Mouse (Mus musculus): ENCODE results near the gene Rtn4. TPM values are rescaled to one million over a fixed set of nuclear protein-coding genes. Genes with fewer than 3 reads are reported as not detected.

Gene Rtn4
- polyA plus RNA-seq, 1 experiment: 230 TPM

DNA sequence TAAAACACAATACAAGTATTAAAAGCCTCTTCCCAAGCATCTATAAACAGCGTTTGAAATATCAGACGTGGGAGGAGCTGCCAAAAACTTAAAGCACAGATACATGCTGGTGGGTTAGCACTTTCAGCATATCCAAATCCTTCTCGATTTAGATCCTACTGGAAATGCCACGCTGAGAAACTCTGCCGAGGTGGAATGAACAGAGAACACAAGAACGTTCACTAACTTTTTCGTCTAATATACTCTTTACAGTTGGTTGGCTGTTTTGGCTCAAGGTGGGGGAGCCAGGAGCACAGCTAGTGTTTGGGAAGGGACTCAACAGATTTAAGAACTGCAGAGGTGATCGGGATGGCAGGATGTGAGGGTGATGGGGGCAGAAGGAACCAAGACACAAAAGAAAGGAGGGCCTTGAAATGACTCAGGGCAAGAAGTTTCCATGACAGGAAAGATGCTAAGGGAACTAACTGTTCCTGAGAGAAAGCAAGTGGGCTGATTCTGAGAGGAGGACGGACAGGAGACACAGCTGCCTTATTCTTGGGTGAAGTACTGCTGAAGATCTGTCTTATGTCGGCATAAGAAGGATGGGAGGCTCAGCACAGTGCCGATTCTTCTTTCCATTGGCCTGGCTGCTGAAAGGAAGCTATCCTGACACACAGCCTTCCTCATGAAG is 73.7 kb downstream of the Rtn4 start:
- peak overlapping the region; percentile 72 for H3K27ac ChIP-seq (ENCODE audit: insufficient read depth, low read depth, low read length)
- WGBS: 54% methylated on average over 11 of the region's 11 CpGs
- H3K4me1 ChIP-seq (ENCODE audit: control insufficient read depth, insufficient read depth, low read length): peaks cover 2% of the 10 kb centered on the region
- TF ChIP-seq POLR2A (IDR thresholded peaks at IDR 0.05; ENCODE audit: insufficient read depth, low read depth, low read length) (no peak), CTCF (IDR thresholded peaks at IDR 0.05; ENCODE audit: insufficient read depth, low read depth, low read length) (no peak)
- H3K4me3 ChIP-seq (ENCODE audit: insufficient read depth, low read depth, low read length): no peak overlapping the region

DNA sequence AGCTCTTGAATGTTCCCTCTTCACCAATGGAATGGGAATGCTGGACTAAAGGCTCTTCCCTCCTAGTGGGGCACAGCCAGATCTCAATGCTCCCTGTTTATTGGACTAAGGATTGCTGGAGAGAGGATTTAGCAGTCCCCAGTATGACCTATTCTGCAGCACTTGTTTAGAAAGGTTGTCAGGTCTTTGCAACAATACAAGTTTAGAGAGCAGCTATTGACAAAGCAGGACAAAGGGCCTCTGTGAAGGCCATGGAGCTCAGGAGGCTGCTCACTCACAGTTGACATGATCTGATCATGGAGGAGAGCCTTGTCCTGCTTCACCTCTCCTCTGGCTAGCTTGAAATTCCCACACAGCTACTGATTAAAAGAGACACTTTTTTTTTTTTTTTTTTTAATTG is 75.8 kb downstream of the Rtn4 start:
- no peak overlapping the region for H3K27ac ChIP-seq (ENCODE audit: insufficient read depth, low read depth, low read length)
- peaks cover 2% of the 10 kb centered on the region for H3K4me1 ChIP-seq (ENCODE audit: control insufficient read depth, insufficient read depth, low read length)
- H3K4me3 ChIP-seq (ENCODE audit: insufficient read depth, low read depth, low read length): no peak overlapping the region
- no peak for TF ChIP-seq POLR2A (IDR thresholded peaks at IDR 0.05; ENCODE audit: insufficient read depth, low read depth, low read length)
- TF ChIP-seq CTCF (IDR thresholded peaks at IDR 0.05; ENCODE audit: insufficient read depth, low read depth, low read length): no peak

DNA sequence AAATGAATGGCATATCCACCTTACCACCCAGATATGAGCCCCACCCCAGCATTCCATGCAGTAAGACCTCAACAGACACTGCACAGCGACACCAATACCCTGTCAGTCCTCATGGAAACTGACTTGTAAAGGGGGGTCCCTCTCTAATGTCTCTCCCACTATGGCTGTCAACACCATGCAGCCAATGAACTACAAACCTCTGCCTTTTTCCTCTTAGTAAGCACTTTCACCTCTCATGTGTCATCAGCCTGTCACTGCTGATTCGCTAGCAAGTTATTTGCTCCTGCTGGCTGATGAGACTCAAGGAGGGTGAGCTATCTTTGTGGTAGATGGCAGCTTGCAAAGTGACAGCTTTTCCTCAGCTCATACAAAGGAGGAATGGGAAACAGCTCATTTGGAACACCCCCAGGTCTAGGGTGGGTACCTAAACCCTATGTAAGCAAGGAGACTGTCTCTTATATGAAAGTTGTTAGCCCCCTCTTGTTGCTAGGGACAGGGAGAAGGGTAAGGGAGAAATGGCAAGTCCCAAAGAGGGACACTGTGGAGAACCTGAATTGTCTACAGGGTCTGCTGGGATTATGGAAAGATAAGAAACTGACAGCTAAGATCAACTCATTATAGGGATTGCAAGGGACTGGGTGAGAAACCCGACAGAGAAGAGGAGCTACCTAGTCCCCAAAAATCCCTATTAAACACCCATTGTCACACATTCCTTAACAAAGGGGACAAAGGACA is 78.1 kb downstream of the Rtn4 start:
- TF ChIP-seq CTCF (IDR thresholded peaks at IDR 0.05; ENCODE audit: insufficient read depth, low read depth, low read length) (no peak), POLR2A (IDR thresholded peaks at IDR 0.05; ENCODE audit: insufficient read depth, low read depth, low read length) (no peak)
- Histone ChIP-seq H3K4me1 (ENCODE audit: control insufficient read depth, insufficient read depth, low read length) (peaks cover 6% of the 10 kb centered on the region; the same call in 1 of the 2 replicates), H3K27ac (ENCODE audit: insufficient read depth, low read depth, low read length) (no peak overlapping the region), H3K4me3 (ENCODE audit: insufficient read depth, low read depth, low read length) (no peak overlapping the region)
- WGBS: 75% methylated on average over 3 of the region's 3 CpGs

DNA sequence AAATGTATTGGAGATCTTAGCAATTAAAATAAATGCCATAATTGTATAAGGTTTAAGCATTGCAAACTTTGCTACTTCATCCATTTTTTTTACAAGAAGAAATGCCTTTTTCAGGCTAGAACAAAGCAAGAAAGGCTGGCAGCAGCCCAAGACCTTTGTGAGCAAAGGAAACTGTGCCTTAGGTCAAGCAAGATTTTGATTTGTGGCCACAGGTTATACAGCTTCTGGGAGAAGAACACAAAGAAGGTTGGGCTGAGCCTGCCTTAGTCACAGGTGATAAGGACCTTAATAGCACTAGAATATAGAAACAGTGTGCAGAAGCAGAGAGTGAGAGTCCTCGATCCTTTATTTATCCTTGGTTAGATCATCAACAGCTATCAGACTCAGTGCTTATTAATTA is 79.5 kb downstream of the Rtn4 start:
- H3K4me1 ChIP-seq (ENCODE audit: control insufficient read depth, insufficient read depth, low read length): 0 out of 2 replicates have a peak, but pooled peaks cover 4% of the 10 kb centered on the region
- WGBS: 17% methylated on average over 1 of the region's 1 CpGs
- TF ChIP-seq POLR2A (IDR thresholded peaks at IDR 0.05; ENCODE audit: insufficient read depth, low read depth, low read length) (no peak), CTCF (IDR thresholded peaks at IDR 0.05; ENCODE audit: insufficient read depth, low read depth, low read length) (no peak)
- H3K4me3 ChIP-seq (ENCODE audit: insufficient read depth, low read depth, low read length): no peak overlapping the region
- H3K27ac ChIP-seq (ENCODE audit: insufficient read depth, low read depth, low read length): no peak overlapping the region

DNA sequence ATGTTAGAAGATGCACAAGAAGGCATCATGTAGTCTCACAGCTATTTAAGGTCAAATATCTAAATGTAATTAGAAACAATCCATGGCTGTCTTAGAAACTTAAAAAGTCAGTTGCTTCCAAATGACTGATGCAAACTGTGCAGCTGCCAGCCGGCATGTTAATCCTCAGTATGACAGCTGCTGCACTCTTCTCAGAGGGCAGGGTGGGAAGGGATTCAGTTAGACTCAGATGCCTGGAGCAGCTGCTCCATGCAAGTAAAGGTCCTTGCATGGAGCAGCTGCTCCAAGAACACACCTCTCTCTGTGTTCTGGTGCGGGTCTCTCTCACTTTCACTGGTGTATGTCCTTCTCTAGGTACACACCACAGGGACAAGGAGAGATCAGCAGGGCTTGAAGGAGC is 81.5 kb downstream of the Rtn4 start:
- Histone ChIP-seq H3K27ac (ENCODE audit: insufficient read depth, low read depth, low read length) (0 out of 2 replicates have a peak overlapping the region, but pooled peaks have one; percentile 37), H3K4me1 (ENCODE audit: control insufficient read depth, insufficient read depth, low read length) (peaks cover 6% of the 10 kb centered on the region; the same call in 1 of the 2 replicates), H3K4me3 (ENCODE audit: insufficient read depth, low read depth, low read length) (no peak overlapping the region)
- WGBS: 65% methylated on average over 2 of the region's 2 CpGs
- TF ChIP-seq POLR2A (IDR thresholded peaks at IDR 0.05; ENCODE audit: insufficient read depth, low read depth, low read length) (no peak), CTCF (IDR thresholded peaks at IDR 0.05; ENCODE audit: insufficient read depth, low read depth, low read length) (no peak)

DNA sequence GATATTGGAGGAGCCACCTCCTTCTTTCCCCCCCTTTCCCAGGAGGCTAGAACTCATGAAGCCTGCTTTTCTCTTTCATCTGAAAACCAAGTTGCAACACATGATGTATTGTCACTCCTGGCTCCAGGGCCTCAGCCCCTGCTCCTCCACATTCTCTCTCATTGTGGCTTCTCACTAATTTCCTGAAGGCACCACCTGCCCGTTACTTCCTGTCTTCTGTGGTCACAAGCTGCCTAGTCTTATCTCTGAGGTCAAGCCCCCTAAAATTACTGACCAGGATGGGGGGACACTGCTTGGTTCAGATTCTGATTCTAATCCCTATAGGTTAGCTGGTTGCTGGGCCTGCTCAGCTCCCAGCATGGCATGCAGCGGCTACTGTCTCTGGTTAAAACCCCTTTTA is 82.0 kb downstream of the Rtn4 start:
- Histone ChIP-seq H3K27ac (ENCODE audit: insufficient read depth, low read depth, low read length) (0 out of 2 replicates have a peak overlapping the region, but pooled peaks have one; percentile 37), H3K4me1 (ENCODE audit: control insufficient read depth, insufficient read depth, low read length) (peaks cover 6% of the 10 kb centered on the region; the same call in 1 of the 2 replicates), H3K4me3 (ENCODE audit: insufficient read depth, low read depth, low read length) (no peak overlapping the region)
- TF ChIP-seq CTCF (IDR thresholded peaks at IDR 0.05; ENCODE audit: insufficient read depth, low read depth, low read length) (no peak), POLR2A (IDR thresholded peaks at IDR 0.05; ENCODE audit: insufficient read depth, low read depth, low read length) (no peak)
- 81% methylated on average over 2 of the region's 2 CpGs for WGBS

DNA sequence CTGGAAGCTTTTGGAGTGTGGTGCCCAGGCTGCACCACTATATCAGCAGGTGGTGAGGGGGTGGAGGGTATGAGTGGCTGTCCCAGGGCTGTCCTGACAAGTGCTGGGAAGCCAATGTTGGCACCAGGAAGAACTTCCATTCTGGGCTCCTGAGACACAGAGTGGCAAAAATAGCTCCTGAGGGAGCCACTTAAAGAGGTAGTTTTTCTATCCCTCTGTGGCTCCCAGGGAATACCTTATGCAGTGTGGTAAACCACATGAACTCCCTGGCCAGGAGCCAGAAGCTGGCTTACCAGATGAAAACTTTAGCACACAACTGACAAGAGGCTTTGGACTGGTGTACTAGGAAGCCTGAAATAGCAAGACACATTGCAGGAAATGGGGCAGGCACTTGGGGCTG is 85.2 kb downstream of the Rtn4 start:
- Histone ChIP-seq H3K4me1 (ENCODE audit: control insufficient read depth, insufficient read depth, low read length) (peaks cover 10% of the 10 kb centered on the region; the same call in 1 of the 2 replicates), H3K4me3 (ENCODE audit: insufficient read depth, low read depth, low read length) (no peak overlapping the region), H3K27ac (ENCODE audit: insufficient read depth, low read depth, low read length) (no peak overlapping the region)
- TF ChIP-seq POLR2A (IDR thresholded peaks at IDR 0.05; ENCODE audit: insufficient read depth, low read depth, low read length) (no peak), CTCF (IDR thresholded peaks at IDR 0.05; ENCODE audit: insufficient read depth, low read depth, low read length) (no peak)

DNA sequence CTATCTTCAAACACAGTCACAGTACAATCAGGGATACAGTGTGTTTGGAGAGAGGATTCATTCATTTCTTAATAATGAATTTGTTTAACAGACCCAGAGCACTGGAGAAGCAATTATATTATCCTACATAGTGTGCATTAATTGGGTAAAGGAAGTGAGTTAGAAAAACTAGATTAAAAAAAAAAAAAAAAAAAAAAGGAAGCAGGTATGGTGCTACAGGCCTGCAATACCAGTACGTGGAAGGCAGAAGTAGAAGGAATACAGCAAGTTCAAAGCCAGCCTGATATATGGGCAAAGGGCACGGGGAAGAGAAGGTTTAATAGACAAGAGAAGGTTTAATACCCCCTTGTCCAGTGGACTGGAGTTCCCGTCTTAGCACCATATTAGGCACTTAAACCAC is 86.2 kb downstream of the Rtn4 start:
- WGBS: 79% methylated on average over 3 of the region's 3 CpGs
- Histone ChIP-seq H3K4me3 (ENCODE audit: insufficient read depth, low read depth, low read length) (no peak overlapping the region), H3K4me1 (ENCODE audit: control insufficient read depth, insufficient read depth, low read length) (peaks cover 10% of the 10 kb centered on the region; the same call in 1 of the 2 replicates), H3K27ac (ENCODE audit: insufficient read depth, low read depth, low read length) (no peak overlapping the region)
- TF ChIP-seq CTCF (IDR thresholded peaks at IDR 0.05; ENCODE audit: insufficient read depth, low read depth, low read length): no peak
- no peak for TF ChIP-seq POLR2A (IDR thresholded peaks at IDR 0.05; ENCODE audit: insufficient read depth, low read depth, low read length)

DNA sequence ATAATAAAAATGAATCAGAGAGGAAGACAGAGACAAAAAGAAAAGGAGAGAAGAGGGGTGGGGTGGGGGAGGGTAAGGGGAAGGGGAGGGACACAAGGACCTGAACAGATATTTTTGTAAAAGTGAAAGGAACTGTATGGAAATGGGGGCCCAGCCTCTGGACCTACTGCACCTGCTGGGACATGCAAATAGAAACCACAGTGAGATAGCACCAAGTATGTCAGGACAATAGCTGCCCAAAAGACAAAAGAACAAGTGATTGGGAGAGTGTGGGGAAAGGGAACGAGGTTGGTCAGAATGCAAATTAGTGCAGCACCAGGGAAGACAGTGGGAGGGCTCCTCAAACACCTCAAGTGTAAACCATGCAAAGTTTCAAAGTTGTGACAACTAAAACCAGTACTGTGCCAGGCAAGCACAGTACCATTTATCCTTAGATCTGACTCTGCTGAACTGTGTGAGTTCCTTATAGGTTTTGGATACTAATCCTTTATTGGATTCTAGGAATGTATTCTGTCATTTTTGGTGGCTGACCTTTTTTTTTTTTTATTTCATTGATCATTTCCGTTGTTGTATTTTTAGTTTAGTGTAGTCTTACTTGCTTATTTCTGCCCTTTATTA is 86.8 kb downstream of the Rtn4 start:
- no peak overlapping the region for H3K27ac ChIP-seq (ENCODE audit: insufficient read depth, low read depth, low read length)
- TF ChIP-seq CTCF (IDR thresholded peaks at IDR 0.05; ENCODE audit: insufficient read depth, low read depth, low read length) (no peak), POLR2A (IDR thresholded peaks at IDR 0.05; ENCODE audit: insufficient read depth, low read depth, low read length) (no peak)
- no peak overlapping the region for H3K4me3 ChIP-seq (ENCODE audit: insufficient read depth, low read depth, low read length)
- 60% methylated on average over 2 of the region's 2 CpGs for WGBS
- peaks cover 6% of the 10 kb centered on the region; the same call in 1 of the 2 replicates for H3K4me1 ChIP-seq (ENCODE audit: control insufficient read depth, insufficient read depth, low read length)
